Mouse (Mus musculus) hindbrain, embryonic 12.5 days (tissue): ENCODE data around the gene Sipa1l3. TPM values are rescaled to one million over a fixed set of nuclear protein-coding genes. Genes with fewer than 3 reads are reported as not detected.

ENCODE experiments used
- ATAC-seq: fragments of 200-750 bp; cut with Nextera tagmentation; 2 replicates; pipeline ENCODE4 v1.8.0; 2017; ENCODE audit warnings: moderate TSS enrichment; ENCODE audit not compliant: low FRiP score
- H3K27ac ChIP-seq: fragments of 300-500 bp; sonication (generic); 2 replicates; pipeline ENCODE4 v1.5.1; 2016; ENCODE audit warnings: mild to moderate bottlenecking
- H3K27me3 ChIP-seq: fragments of 300-500 bp; sonication (generic); 2 replicates; pipeline ENCODE4 v1.6.1; 2016; ENCODE audit warnings: mild to moderate bottlenecking
- H3K36me3 ChIP-seq: fragments of 300-500 bp; sonication (generic); 2 replicates; pipeline ENCODE4 v1.6.1; 2016; ENCODE audit warnings: mild to moderate bottlenecking
- H3K4me1 ChIP-seq: fragments of 300-500 bp; sonication (generic); 2 replicates; pipeline ENCODE4 v1.6.1; 2016
- H3K4me2 ChIP-seq: fragments of 300-500 bp; sonication (generic); replicated peaks from 2 replicates; pipeline ENCODE4 v1.6.1; 2016; ENCODE audit warnings: mild to moderate bottlenecking
- H3K4me3 ChIP-seq: fragments of 300-500 bp; sonication (generic); 2 replicates; pipeline ENCODE4 v1.5.1; 2016; ENCODE audit warnings: mild to moderate bottlenecking
- H3K9ac ChIP-seq: fragments of 300-500 bp; sonication (generic); 2 replicates; pipeline ENCODE4 v1.6.1; 2016; ENCODE audit warnings: mild to moderate bottlenecking, moderate library complexity
- H3K9me3 ChIP-seq: fragments of 300-500 bp; sonication (generic); replicated peaks from 2 replicates; pipeline ENCODE4 v1.6.1; 2016; ENCODE audit warnings: mild to moderate bottlenecking
- WGBS: fragments of 180-500 bp; shearing (Covaris S2); methylation state at CpG from one replicate; pipeline ENCODE4 v1.1.7; 2016; 5-methylcytosine and 5-hydroxymethylcytosine counted together
- polyA plus RNA-seq: library from polyadenylated mRNA; unstranded; fragments of >200 nt; fragmentation: Nextera tagmentation; extraction: Ambion mirVana; gene quantifications from 2 replicates; pipeline ENCODE4 v1.2.1, GENCODE M21; 2016

Sipa1l3 gene
- polyA plus RNA-seq, 1 experiment from 2014 or later, result 15.9 TPM

DNA sequence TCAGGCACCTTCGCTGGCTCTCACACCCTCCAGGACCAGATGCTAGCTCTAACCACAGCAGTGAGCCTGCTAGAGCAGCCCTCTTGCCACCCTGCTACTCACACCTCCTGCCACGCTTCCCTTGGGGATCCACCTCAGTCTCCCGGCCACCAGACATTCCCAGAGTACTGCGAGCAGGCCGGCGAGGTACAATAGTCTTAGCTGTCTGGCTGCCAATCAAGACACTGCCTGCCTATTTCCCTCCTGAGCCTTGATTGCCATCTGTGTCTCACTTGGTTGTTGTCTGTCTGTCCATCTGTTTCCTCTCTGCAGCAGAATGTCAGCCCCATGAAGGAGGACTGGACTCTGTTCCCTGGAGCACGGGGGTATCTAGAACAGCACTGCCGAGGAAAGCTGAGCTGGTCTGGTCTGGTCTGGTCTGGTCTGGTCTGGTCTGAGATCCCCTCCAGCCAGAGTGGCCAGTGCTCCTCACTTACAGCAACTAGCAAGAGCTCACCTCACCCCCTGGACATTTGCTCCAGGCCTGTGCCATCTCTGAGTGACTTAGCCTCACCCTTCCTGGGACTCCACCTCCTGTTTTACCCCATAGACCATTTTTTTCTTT is 175.8 kb downstream of the Sipa1l3 start:
- Histone ChIP-seq H3K27me3 (no peaks in the 10 kb centered on the region), H3K9me3 (no peaks in the 10 kb centered on the region), H3K9ac (no peak overlapping the region), H3K27ac (peak overlapping the region; percentile 45; the same call in 1 of the 2 replicates), H3K36me3 (peaks cover 20% of the 10 kb centered on the region), H3K4me3 (no peak overlapping the region), H3K4me2 (no peak overlapping the region), H3K4me1 (peaks cover 17% of the 10 kb centered on the region)
- no peak for ATAC-seq
- 54% methylated on average over 8 of the region's 8 CpGs for WGBS

- peaks cover 17% of the 10 kb centered on the region for H3K4me1 ChIP-seq
- H3K9ac ChIP-seq, result no peak overlapping the region
- no peak overlapping the region for H3K4me2 ChIP-seq
These were observed 176.7 kb downstream of the Sipa1l3 start for GRCm38 (mm10) chr7:29341722-29342121.

GRCm38 (mm10) chr7:29340838-29341237 is 177.6 kb downstream of the Sipa1l3 start:
- Histone ChIP-seq H3K4me2 (no peak overlapping the region), H3K36me3 (peaks cover 23% of the 10 kb centered on the region), H3K27me3 (no peaks in the 10 kb centered on the region), H3K9me3 (no peaks in the 10 kb centered on the region), H3K4me3 (no peak overlapping the region), H3K27ac (no peak overlapping the region), H3K4me1 (peaks cover 15% of the 10 kb centered on the region), H3K9ac (no peak overlapping the region)
- no peak for ATAC-seq
- 95% methylated on average over 8 of the region's 8 CpGs for WGBS

More at GRCm38 (mm10) chr7:29341722-29342121, 176.7 kb downstream of the Sipa1l3 start:
- Histone ChIP-seq H3K4me3 (no peak overlapping the region), H3K27ac (no peak overlapping the region), H3K36me3 (peaks cover 18% of the 10 kb centered on the region), H3K27me3 (no peaks in the 10 kb centered on the region), H3K9me3 (no peaks in the 10 kb centered on the region)
- ATAC-seq, result no peak
- WGBS, result 60% methylated on average over 12 of the region's 12 CpGs

DNA sequence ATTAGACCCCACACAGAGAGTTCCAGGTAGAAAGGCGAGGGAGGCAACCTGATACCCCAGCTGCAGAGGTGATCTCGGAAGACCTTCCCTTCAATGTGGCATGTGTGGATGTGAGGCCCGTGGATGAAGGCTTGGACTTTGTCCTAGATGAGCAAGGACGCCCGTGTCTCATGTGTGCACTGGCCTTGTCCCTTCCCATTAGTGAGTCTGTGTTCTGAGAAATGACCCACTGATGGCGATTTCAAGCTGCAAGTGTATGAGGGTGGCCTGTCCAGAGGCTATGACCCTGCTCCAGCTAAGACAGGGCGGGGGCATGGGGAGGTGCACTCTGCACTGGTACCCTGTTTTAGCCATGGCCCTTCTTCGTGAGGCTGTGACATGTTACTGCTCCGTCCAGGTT is 178.2 kb downstream of the Sipa1l3 start:
- H3K36me3 ChIP-seq, result peaks cover 23% of the 10 kb centered on the region
- no peaks in the 10 kb centered on the region for H3K9me3 ChIP-seq
- H3K9ac ChIP-seq, result no peak overlapping the region
- no peak overlapping the region for H3K4me3 ChIP-seq
- H3K4me2 ChIP-seq, result no peak overlapping the region
- no peak overlapping the region for H3K27ac ChIP-seq
- H3K4me1 ChIP-seq, result peaks cover 15% of the 10 kb centered on the region
- H3K27me3 ChIP-seq, result no peaks in the 10 kb centered on the region
- ATAC-seq, result no peak
- WGBS, result 81% methylated on average over 9 of the region's 9 CpGs

- Histone ChIP-seq H3K4me2 (no peak overlapping the region), H3K27ac (no peak overlapping the region), H3K27me3 (no peaks in the 10 kb centered on the region), H3K9ac (no peak overlapping the region), H3K4me1 (peaks cover 15% of the 10 kb centered on the region), H3K9me3 (no peaks in the 10 kb centered on the region), H3K4me3 (no peak overlapping the region), H3K36me3 (peaks cover 23% of the 10 kb centered on the region)
- ATAC-seq, result no peak
- 74% methylated on average over 14 of the region's 14 CpGs for WGBS
These were observed 179.3 kb downstream of the Sipa1l3 start for GRCm38 (mm10) chr7:29338984-29339679.

GRCm38 (mm10) chr7:29338351-29338919 is 180.0 kb downstream of the Sipa1l3 start:
- Histone ChIP-seq H3K4me2 (no peak overlapping the region), H3K27me3 (no peaks in the 10 kb centered on the region), H3K36me3 (peaks cover 23% of the 10 kb centered on the region), H3K27ac (no peak overlapping the region), H3K9ac (no peak overlapping the region), H3K9me3 (no peaks in the 10 kb centered on the region), H3K4me3 (no peak overlapping the region), H3K4me1 (peaks cover 15% of the 10 kb centered on the region)
- ATAC-seq, result no peak
- WGBS, result 85% methylated on average over 9 of the region's 9 CpGs

- no peak for ATAC-seq
- peaks cover 14% of the 10 kb centered on the region for H3K4me1 ChIP-seq
- 87% methylated on average over 2 of the region's 2 CpGs for WGBS
These were observed 180.7 kb downstream of the Sipa1l3 start for GRCm38 (mm10) chr7:29337766-29338165.

DNA sequence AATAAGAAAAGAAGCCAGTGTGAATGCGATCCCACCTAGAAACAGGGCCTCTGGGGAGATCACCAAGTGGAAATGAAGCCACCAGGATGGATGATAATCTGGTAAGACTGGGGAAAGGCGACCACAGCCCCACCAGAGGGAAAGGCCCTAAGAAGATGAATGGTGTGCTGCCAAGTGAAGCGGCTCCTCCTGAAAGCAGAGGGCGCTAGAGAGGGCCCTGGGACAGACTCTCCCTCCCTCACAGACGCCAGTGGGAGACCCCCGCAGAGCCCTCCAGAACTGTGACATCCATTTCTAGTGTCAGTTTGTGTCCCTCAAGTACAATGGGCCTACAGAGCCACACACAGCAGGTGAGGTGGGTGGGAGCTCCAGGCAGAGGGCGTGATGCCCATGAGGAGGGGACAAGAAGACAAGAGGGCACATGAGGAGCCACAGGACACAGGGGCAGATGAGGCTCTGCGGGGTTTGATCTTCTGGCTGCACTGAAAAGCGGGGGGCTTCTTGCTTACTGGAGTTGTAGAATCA is 181.6 kb downstream of the Sipa1l3 start:
- H3K4me3 ChIP-seq, result no peak overlapping the region
- H3K27me3 ChIP-seq, result no peaks in the 10 kb centered on the region
- 69% methylated on average over 9 of the region's 9 CpGs for WGBS
- H3K27ac ChIP-seq, result no peak overlapping the region
- H3K4me1 ChIP-seq, result peaks cover 5% of the 10 kb centered on the region
- peaks cover 31% of the 10 kb centered on the region for H3K36me3 ChIP-seq
- H3K4me2 ChIP-seq, result no peak overlapping the region
- no peaks in the 10 kb centered on the region for H3K9me3 ChIP-seq
- ATAC-seq, result no peak
- H3K9ac ChIP-seq, result no peak overlapping the region

More at GRCm38 (mm10) chr7:29337766-29338165, 180.7 kb downstream of the Sipa1l3 start:
- H3K36me3 ChIP-seq, result peaks cover 23% of the 10 kb centered on the region
- no peak overlapping the region for H3K4me2 ChIP-seq
- H3K27ac ChIP-seq, result no peak overlapping the region
- H3K27me3 ChIP-seq, result no peaks in the 10 kb centered on the region
- H3K9ac ChIP-seq, result no peak overlapping the region
- H3K9me3 ChIP-seq, result no peaks in the 10 kb centered on the region
- H3K4me3 ChIP-seq, result no peak overlapping the region

- WGBS, result 78% methylated on average over 6 of the region's 6 CpGs
- H3K27ac ChIP-seq, result no peak overlapping the region
- no peak for ATAC-seq
- no peak overlapping the region for H3K4me3 ChIP-seq
- H3K9ac ChIP-seq, result no peak overlapping the region
- H3K27me3 ChIP-seq, result no peaks in the 10 kb centered on the region
- H3K9me3 ChIP-seq, result no peaks in the 10 kb centered on the region
- H3K36me3 ChIP-seq, result peaks cover 39% of the 10 kb centered on the region
- H3K4me2 ChIP-seq, result no peak overlapping the region
- H3K4me1 ChIP-seq, result peaks cover 2% of the 10 kb centered on the region; the same call in 1 of the 2 replicates
These were observed 182.4 kb downstream of the Sipa1l3 start for GRCm38 (mm10) chr7:29335841-29336671.

DNA sequence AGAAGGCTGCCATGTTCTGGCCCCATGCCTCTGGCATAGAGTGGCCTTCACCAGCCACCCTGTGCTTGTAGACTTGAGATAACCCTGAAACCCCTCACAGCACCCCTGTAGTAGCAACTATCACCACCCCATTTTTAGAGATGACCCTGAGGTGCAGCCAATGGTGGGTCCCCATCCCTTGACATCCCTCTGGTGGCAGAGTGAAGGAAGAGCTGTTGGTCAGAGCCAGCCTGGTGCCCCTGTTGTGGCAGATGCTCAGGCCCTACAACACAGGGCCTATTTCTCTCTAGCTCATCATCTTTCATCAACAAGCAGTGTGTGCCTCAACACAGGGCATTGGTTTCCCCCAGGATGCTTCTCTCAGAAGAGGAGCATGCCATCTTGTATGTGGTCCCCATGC is 183.2 kb downstream of the Sipa1l3 start:
- Histone ChIP-seq H3K9ac (no peak overlapping the region), H3K4me3 (no peak overlapping the region), H3K36me3 (peaks cover 40% of the 10 kb centered on the region), H3K4me2 (no peak overlapping the region), H3K27ac (no peak overlapping the region), H3K4me1 (peaks cover 2% of the 10 kb centered on the region; the same call in 1 of the 2 replicates), H3K9me3 (no peaks in the 10 kb centered on the region), H3K27me3 (no peaks in the 10 kb centered on the region)
- no peak for ATAC-seq

- Histone ChIP-seq H3K9ac (no peak overlapping the region), H3K4me1 (no peaks in the 10 kb centered on the region), H3K27me3 (no peaks in the 10 kb centered on the region), H3K4me2 (no peak overlapping the region), H3K4me3 (no peak overlapping the region), H3K27ac (no peak overlapping the region), H3K9me3 (no peaks in the 10 kb centered on the region), H3K36me3 (peaks cover 46% of the 10 kb centered on the region)
- WGBS, result 67% methylated on average over 6 of the region's 7 CpGs
- ATAC-seq, result no peak
These were observed 184.3 kb downstream of the Sipa1l3 start for GRCm38 (mm10) chr7:29334156-29334555.

- no peak overlapping the region for H3K4me3 ChIP-seq
- no peaks in the 10 kb centered on the region for H3K9me3 ChIP-seq
- no peak for ATAC-seq
- H3K27me3 ChIP-seq, result no peaks in the 10 kb centered on the region
- no peak overlapping the region for H3K27ac ChIP-seq
- no peak overlapping the region for H3K4me2 ChIP-seq
- no peak overlapping the region for H3K9ac ChIP-seq
- 87% methylated on average over 16 of the region's 16 CpGs for WGBS
- peaks cover 58% of the 10 kb centered on the region for H3K36me3 ChIP-seq
- H3K4me1 ChIP-seq, result no peaks in the 10 kb centered on the region
These were observed 189.5 kb downstream of the Sipa1l3 start for GRCm38 (mm10) chr7:29328984-29329383.
